ENCODE assay signal across 11 mouse cellular contexts in the genomic region with DNA sequence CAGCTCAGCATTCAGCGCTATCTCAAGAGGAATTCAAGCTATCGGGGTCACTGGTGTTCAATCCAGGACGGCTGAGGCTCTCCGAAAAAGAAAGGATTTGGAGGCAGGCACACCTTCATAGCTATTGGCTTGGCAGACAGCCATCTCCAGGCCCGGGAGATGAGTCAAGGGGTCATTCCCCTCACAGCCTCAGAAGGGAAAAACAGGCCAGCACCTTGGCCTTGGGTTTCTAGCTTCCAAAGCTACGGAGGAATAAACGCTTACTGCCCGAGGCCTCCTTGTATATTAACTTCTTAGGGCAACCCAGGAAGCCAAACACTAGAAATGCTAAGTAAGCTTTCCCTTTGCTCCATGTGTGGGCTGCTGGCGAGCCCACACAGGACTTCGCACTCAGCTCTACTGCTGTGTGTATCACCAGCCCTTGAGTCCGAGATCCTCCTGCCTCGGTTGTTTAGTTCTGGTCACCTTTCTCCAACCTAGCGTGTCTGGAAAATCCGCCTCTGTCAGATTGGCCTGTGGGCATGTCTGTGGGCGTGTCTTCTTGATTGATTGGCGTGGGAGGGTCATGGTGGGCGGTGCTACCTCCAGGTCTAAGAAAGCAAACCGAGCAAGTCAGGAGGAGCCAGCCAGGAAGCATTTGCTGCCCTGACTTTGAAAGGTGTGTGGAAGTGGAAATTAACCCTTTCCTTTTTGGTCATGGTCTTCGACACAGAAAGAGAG. TPM values are rescaled to one million over a fixed set of nuclear protein-coding genes. Genes with fewer than 3 reads are reported as not detected.
DNase-seq lines count a peak whose midpoint lies in the region; ATAC-seq lines count a peak whose summit lies in the region.
"Had no signal": no experiment of that assay in that cellular context is flagged by ENCODE, and none has a peak within 500 bp of the region (broad histone marks: within the 10 kb centered on the region; RNA-seq: fewer than 3 reads in every experiment).

No protein-coding gene starts in this region.

- peaks cover 14% of the 10 kb centered on the region for H3K36me3 ChIP-seq in kidney, embryonic 15.5 days

- no peak overlapping the region for H3K9ac ChIP-seq in kidney, embryonic 15.5 days
- H3K9ac ChIP-seq: embryonic facial prominence, embryonic 15.5 days; lung, embryonic 15.5 days had no signal

- no peak overlapping the region for H3K4me2 ChIP-seq in kidney, embryonic 15.5 days
- H3K4me2 ChIP-seq: embryonic facial prominence, embryonic 15.5 days; lung, embryonic 15.5 days had no signal

- no peaks in the 10 kb centered on the region for H3K27me3 ChIP-seq in kidney, embryonic 15.5 days
- H3K27me3 ChIP-seq: lung, embryonic 15.5 days had no signal

- peak; percentile 79 to 87 for DNase-seq in adrenal gland, adult (ENCODE audit: inconsistent age in 2 of 2, low spot score in 1 of 2)
- DNase-seq in adrenal gland, postnatal 4 days (ENCODE audit: low spot score in 2 of 2): no peak
- DNase-seq in kidney, adult 18-20 months: peak; percentile 51
- peak; percentile 86 for DNase-seq in R1 (ENCODE audit: low read depth, low spot score)
- DNase-seq in kidney, postnatal 10 days: peak; percentile 65
- no peak for DNase-seq in left cerebral cortex, adult 9 months (ENCODE audit: low spot score in 2 of 2)
- DNase-seq in thymus, postnatal 14 days: no peak

- WGBS in kidney, embryonic 15.5 days: 59% methylated on average over 19 of the region's 19 CpGs

- no peak overlapping the region for H3K27ac ChIP-seq in kidney, embryonic 15.5 days
- H3K27ac ChIP-seq: embryonic facial prominence, embryonic 15.5 days had no signal

- ATAC-seq in kidney, embryonic 15.5 days (replicated peaks; ENCODE audit: low FRiP score): no peak
- ATAC-seq: midbrain, embryonic 16.5 days had no signal

- no peak overlapping the region for H3K4me3 ChIP-seq in kidney, embryonic 15.5 days (replicated peaks)
- H3K4me3 ChIP-seq: embryonic facial prominence, embryonic 15.5 days; lung, embryonic 15.5 days had no signal

- H3K9me3 ChIP-seq in kidney, embryonic 15.5 days (replicated peaks): no peaks in the 10 kb centered on the region
- H3K9me3 ChIP-seq: embryonic facial prominence, embryonic 15.5 days; lung, embryonic 15.5 days had no signal

- H3K4me1 ChIP-seq in kidney, embryonic 15.5 days: peaks cover 58% of the 10 kb centered on the region

RNA-seq across cellular contexts. Expression of a gene that starts 15.0 kb away (rescaled TPM):
- total RNA-seq in adrenal gland, postnatal 4 days (2021): 10 to 100 TPM; 25.9 to 29.7 TPM
- 12.8 and 15.0 TPM in 2 replicates for polyA plus RNA-seq in kidney, embryonic 15.5 days (2015; fragmentation: Nextera tagmentation; extraction: Ambion mirVana)

RNA-seq across cellular contexts. Expression of a gene that starts 15.0 kb away (rescaled TPM):
- total RNA-seq in adrenal gland, postnatal 4 days (2021): 1 to 10 TPM; 2.0 to 2.6 TPM
- polyA plus RNA-seq in kidney, embryonic 15.5 days (2015; fragmentation: Nextera tagmentation; extraction: Ambion mirVana): 4.6 and 6.5 TPM in 2 replicates

RNA-seq across cellular contexts. Expression of a gene that starts 54.4 kb away (rescaled TPM):
- total RNA-seq in adrenal gland, postnatal 4 days (2021): 10 to 100 TPM; 87.5 to 87.7 TPM
- 53.9 and 64.8 TPM in 2 replicates for polyA plus RNA-seq in kidney, embryonic 15.5 days (2015; fragmentation: Nextera tagmentation; extraction: Ambion mirVana)

Comparison
In these comparisons a context has a peak if more than half of its experiments do, and no peak if none do; other contexts are left out.
1. DNase-seq: peak in adrenal gland, adult (2 of 2), kidney, adult 18-20 months (single experiment), R1 (single experiment) and kidney, postnatal 10 days (single experiment); none in adrenal gland, postnatal 4 days (0 of 2), left cerebral cortex, adult 9 months (0 of 2) and thymus, postnatal 14 days (single experiment).